Mouse (Mus musculus) pancreas, adult 10 weeks (tissue): ENCODE data around the gene Gm20838. TPM values are rescaled to one million over a fixed set of nuclear protein-coding genes. Genes with fewer than 3 reads are reported as not detected.

Experiments
- polyA plus RNA-seq: library from polyadenylated mRNA; stranded (reverse); fragments of 350-450 nt; fragmentation: Illumina TruSeq; extraction: RNeasy Lipid Tissue Mini Kit (QIAGEN cat#74804); gene quantifications from one replicate; pipeline ENCODE4 v1.2.3, GENCODE M21; 2015; ENCODE audit warnings: low read depth, low replicate concordance; ENCODE audit not compliant: insufficient read depth

Gm20838 gene
- not detected for polyA plus RNA-seq

GRCm38 (mm10) chrY:33543064-33543463 is at the start of gene Gm20838:
Gm20838 (minus strand) TSS chrY:33543164.

